Mouse (Mus musculus) ES-Bruce4 (cell line): ENCODE measurements at regions not wholly inside any gene's neighbourhood (a gene's known extent, or its start where the extent isn't known, plus 50 kb on each side); places are given as distances from the start of the nearest gene placed in this dataset.
"Not testable (repeated sequence)": the region's sequence is repeated elsewhere in the genome, so short reads cannot be mapped to it uniquely, and the experiment has no call there.

Experiments used
- CTCF ChIP-seq: IDR thresholded peaks from one replicate; pipeline ENCODE4 v1.8.1; 2011; ENCODE audit warnings: low read depth, low read length
- POLR2A ChIP-seq: IDR thresholded peaks from one replicate; pipeline ENCODE4 v1.8.1; 2011; ENCODE audit warnings: low read length; ENCODE audit not compliant: insufficient read depth

DNA sequence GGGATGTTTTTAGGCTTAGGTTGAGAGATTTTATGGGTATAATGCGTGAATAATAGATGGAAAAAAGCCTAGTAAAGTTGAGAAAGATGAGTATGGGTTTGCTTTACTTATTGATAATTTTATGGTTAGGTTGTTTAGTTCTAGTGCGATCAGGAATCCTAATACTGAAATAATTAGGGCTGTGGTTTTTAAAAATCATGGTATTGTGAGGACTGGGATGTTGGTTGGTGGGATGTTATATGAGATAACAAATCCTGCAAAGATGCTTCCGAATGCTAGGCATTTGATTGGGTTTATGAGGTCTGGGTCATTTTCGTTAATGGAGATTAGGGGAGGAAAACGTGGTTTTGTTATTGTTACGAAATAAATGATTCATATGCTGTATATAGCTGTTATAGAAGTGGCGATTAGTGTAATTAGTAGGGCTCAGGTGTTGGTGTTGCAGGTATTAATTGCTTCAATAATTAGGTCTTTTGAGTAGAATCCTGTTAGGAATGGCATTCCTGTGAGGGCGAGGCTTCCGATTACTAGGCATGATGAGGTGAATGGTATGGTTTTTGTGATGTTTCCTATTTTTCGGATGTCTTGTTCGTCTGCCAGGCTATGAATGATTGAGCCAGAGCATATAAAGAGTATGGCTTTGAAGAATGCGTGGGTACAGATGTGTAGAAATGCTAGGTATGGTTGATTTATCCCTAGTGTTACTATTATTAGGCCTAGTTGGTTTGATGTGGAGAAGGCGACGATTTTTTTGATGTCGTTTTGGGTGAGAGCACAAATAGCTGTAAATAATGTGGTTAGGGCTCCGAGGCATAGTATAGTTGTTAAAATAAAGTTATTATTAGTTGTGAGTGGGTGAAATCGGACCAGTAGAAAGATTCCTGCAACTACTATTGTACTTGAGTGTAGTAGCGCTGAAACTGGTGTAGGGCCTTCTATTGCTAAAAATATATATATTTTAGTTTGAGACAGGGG lies 62.3 kb upstream of the Ccnh start:
- TF ChIP-seq POLR2A, CTCF: not testable (repeated sequence)
